Mouse (Mus musculus): Measurements from ENCODE around the gene Shc4.

- TF ChIP-seq CTCF (IDR thresholded peaks at IDR 0.05; ENCODE audit: borderline replicate concordance, control insufficient read depth, extremely low read depth, insufficient read depth, low read length, poor library complexity) (no peak), POLR2A (IDR thresholded peaks at IDR 0.05; ENCODE audit: control insufficient read depth, extremely low read depth, insufficient read depth, low read length, poor library complexity) (no peak)
These were observed 79.0 kb downstream of the Shc4 start for GRCm38 (mm10) chr2:125644912-125645311.

Measured in thymus, adult 2 months (tissue).